1 mouse cellular context compared by ENCODE assay signal in genomic region chr16:8388491-8388890, GRCm38 (mm10).
TF ChIP-seq lines count a peak whose summit lies in the region.

No protein-coding gene starts in this region.

TF ChIP-seq in CH12.LX, 34 proteins besides CTCF, POLR2A, EP300 and RAD21 (continued from another document):
- TF ChIP-seq CHD1 (IDR thresholded peaks at IDR 0.05; ENCODE audit: low read depth, low read length): no peak
